Mouse (Mus musculus): Measurements from ENCODE around the gene Tbc1d10b. TPM values are rescaled to one million over a fixed set of nuclear protein-coding genes. Genes with fewer than 3 reads are reported as not detected.
A peak's percentile ranks its signal among the peaks of the same experiment; 100 is the strongest.

Gene Tbc1d10b
- polyA plus RNA-seq, 1 experiment, result 9.8 TPM

DNA sequence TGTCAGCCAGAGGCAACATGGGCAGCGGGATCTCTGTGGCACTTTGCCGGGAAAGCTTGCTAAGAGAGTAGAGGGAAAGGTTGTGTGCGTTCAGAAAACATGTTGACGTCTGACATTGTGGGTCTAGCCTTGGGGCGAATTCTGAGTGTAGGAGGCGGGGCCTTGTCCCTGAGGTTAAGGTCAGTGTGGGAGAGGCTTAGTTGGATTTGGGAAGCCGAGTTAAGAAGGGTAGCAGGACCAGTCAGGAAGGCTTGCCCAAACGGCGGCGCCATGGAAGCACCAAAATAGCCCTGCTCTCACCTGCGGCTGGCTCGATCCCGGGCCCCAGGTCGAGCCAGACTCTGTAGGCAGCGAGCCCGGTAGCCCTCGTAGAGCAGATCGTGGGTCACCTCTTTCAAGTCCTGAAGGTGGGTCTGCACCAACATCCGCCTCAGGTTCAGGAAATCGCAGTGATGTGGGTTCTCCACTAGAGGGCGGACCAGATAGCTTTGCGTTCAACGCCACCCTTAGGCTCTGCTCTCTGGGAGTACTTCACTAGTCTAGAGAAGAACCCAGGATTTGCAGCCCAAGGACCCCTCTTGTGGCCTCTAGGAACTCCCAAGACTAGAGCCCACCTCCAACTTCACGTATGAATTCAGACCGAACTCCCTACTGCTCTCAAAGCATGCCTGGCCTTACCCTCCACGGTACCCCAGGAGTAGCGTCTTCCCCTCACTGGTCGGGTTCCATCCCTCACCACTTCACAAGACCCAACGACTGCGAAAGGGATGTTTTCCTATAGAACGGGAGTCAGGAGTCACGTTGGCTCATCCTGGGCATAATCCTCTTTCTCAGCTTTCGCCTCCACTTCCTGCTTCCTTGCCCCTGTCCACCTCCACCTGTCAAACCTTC is 7.0 kb upstream of the Tbc1d10b start:
- peak overlapping the region; percentile 16; the same call in 1 of the 2 replicates for H3K27ac ChIP-seq (replicated peaks; ENCODE audit: low read depth, low read length)
- H3K4me3 ChIP-seq (ENCODE audit: insufficient read depth, low read depth, low read length), result peak overlapping the region; percentile 55
- H3K4me1 ChIP-seq (ENCODE audit: control insufficient read depth, insufficient read depth, insufficient read length, low read length), result no peaks in the 10 kb centered on the region

- peak overlapping the region; percentile 55 for H3K4me3 ChIP-seq (ENCODE audit: insufficient read depth, low read depth, low read length)
- no peaks in the 10 kb centered on the region for H3K4me1 ChIP-seq (ENCODE audit: control insufficient read depth, insufficient read depth, insufficient read length, low read length)
- peak overlapping the region; percentile 16; the same call in 1 of the 2 replicates for H3K27ac ChIP-seq (replicated peaks; ENCODE audit: low read depth, low read length)
These were observed 6.3 kb upstream of the Tbc1d10b start for GRCm38 (mm10) chr7:127214521-127214920.

GRCm38 (mm10) chr7:127213930-127214329 is 5.7 kb upstream of the Tbc1d10b start:
- H3K27ac ChIP-seq (replicated peaks; ENCODE audit: low read depth, low read length), result no peak overlapping the region
- no peak overlapping the region for H3K4me3 ChIP-seq (ENCODE audit: insufficient read depth, low read depth, low read length)
- no peaks in the 10 kb centered on the region for H3K4me1 ChIP-seq (ENCODE audit: control insufficient read depth, insufficient read depth, insufficient read length, low read length)

DNA sequence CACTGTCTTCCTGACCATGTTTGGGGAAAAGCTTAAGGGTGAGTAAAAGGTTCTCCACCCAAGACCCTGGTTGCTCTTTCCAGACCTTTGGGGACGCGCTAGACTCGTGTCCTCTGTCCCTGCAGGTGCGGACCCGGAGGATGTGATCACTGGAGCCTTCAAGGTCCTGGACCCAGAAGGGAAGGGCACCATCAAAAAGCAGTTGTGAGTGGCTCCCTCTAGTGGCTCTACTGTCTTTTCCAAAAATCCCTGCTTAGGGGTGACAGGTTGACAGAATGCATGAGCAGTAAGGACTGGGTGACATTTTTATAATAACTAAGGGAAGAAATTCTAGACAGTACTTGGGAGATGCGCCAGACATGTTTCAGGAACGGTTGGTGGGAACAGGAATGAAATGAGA is 5.2 kb upstream of the Tbc1d10b start:
- Histone ChIP-seq H3K4me3 (ENCODE audit: insufficient read depth, low read depth, low read length) (no peak overlapping the region), H3K4me1 (ENCODE audit: control insufficient read depth, insufficient read depth, insufficient read length, low read length) (no peaks in the 10 kb centered on the region), H3K27ac (replicated peaks; ENCODE audit: low read depth, low read length) (no peak overlapping the region)

DNA sequence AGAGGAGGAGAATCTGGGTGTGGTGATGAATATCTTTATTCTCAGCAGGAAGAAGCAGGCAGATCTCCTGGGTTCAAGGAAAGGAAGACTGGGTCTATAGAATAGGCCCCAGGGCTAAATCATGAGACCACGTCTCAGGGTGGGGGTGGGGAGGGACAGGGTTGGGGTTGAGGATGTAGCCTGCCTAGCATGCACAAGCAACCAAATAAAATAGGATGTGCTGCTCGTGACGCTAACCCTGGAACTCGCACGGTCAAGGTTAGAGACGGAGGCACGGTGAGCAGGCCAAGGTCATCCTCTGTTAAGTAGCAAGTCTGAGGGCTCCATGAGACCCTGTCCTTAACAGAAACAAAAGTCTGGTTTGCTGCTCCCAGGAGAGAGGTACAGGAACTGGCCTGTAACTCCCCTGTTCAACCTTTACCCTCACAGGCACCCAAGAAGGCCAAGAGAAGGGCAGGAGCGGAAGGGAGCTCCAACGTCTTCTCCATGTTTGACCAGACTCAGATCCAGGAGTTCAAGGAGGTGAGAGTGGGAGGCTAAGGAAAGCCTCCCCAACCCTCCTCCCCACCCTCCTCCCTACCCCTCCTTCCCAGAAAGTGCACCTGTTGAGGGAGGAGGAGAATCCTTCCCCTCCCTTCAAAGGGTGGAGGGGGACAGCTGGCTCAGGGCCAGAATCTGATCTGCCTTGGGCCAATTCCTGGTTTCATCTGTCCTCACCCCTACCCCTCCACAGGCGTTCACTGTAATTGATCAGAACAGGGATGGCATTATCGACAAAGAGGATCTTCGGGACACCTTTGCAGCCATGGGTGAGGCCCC is 4.4 kb upstream of the Tbc1d10b start:
- Histone ChIP-seq H3K27ac (replicated peaks; ENCODE audit: low read depth, low read length) (no peak overlapping the region), H3K4me1 (ENCODE audit: control insufficient read depth, insufficient read depth, insufficient read length, low read length) (no peaks in the 10 kb centered on the region), H3K4me3 (ENCODE audit: insufficient read depth, low read depth, low read length) (no peak overlapping the region; the same call in 1 of the 2 replicates)

DNA sequence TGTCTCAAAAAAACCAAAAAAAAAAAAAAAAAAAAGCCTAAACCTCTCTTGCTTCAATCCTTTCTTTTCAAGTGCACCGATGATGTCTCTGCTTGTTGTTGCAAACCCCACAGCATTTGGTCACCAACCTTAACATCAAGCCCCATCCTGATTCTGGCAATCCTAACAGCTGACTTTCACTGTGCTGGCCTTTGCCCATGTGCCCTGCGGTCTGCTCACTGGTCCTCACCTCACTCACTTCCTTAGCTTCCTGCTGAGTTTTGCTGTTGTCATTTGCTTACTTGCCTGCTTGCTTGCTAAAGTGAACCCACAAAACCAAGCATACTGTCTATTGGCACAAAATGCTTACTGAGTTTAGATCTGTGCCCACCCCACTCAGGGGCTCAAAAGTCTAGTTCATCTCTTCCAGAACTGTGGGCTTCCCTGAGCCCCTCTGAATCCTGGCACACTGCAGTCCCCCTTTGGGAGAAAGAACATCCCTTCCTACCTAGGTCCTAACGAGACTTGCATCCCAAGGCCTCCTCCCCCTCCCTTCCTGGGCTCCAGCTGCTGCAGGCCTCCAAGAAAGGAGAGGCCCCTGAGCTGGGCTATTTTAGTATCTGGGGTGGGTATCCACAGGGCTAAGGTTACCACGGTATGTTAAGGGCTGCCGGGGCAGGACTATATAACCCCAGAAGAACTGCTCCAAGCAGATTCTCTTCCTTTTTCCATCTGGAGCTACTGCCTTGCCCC is 2.9 kb upstream of the Tbc1d10b start:
- no peaks in the 10 kb centered on the region for H3K4me1 ChIP-seq (ENCODE audit: control insufficient read depth, insufficient read depth, insufficient read length, low read length)
- no peak overlapping the region for H3K4me3 ChIP-seq (ENCODE audit: insufficient read depth, low read depth, low read length)
- H3K27ac ChIP-seq (replicated peaks; ENCODE audit: low read depth, low read length), result no peak overlapping the region

GRCm38 (mm10) chr7:127210266-127210665 is 2.0 kb upstream of the Tbc1d10b start:
- no peaks in the 10 kb centered on the region for H3K4me1 ChIP-seq (ENCODE audit: control insufficient read depth, insufficient read depth, insufficient read length, low read length)
- H3K4me3 ChIP-seq (ENCODE audit: insufficient read depth, low read depth, low read length), result no peak overlapping the region
- H3K27ac ChIP-seq (replicated peaks; ENCODE audit: low read depth, low read length), result no peak overlapping the region

- Histone ChIP-seq H3K27ac (replicated peaks; ENCODE audit: low read depth, low read length) (no peak overlapping the region), H3K4me3 (ENCODE audit: insufficient read depth, low read depth, low read length) (no peak overlapping the region)
These were observed 1.6 kb upstream of the Tbc1d10b start for GRCm38 (mm10) chr7:127209851-127210250.

DNA sequence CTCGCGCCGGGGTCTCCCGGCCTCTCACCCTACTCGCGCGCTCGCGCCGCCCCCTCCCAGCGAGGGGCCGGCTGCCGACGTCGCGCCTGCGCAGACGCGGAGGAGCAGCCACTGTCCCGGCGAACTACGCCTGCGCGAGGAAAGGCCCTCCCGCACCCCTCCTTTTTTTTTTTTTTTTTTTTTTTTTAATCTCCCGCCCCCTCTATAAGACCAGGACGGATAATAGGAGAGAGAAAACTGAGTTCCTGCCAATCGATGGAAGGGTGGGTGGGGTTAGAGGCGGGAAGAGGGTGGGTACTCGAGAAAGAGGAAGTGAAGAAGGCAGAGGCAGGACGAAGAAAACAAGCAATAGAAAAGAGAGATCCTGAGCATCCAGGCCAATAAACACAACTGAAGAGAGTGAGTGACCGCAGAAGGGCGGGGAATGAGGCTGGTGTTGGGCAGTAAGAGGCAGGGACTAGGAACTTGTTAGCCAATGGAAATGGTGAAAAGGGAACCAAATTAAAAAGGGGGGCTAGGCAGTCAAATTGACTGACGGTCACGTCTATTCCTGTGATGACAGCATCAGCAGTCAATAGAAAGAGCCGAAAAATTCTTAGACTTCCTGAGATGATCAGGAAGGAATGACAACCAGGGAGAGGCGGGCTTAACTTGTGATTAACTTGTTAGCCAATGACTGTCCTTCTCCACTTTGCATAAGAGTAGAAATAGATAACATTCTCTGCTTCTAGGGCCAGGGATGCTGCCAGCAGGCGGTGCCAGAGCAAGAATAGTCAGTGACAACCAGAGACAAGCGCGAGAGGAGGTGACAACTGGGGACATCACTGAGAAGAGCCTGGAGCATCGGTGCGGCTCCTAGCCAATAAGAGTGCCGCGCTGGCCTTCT is 528 bp upstream of the Tbc1d10b start, which contains the start of gene Mylpf:
Gene Mylpf (plus strand): TSS at position 338 of the 886 bp plus-strand sequence.
- Histone ChIP-seq H3K4me3 (ENCODE audit: insufficient read depth, low read depth, low read length) (peak within 1 kb of the TSS; percentile 93), H3K4me1 (ENCODE audit: control insufficient read depth, insufficient read depth, insufficient read length, low read length) (no peaks in the 10 kb centered on the region), H3K27ac (replicated peaks; ENCODE audit: low read depth, low read length) (peak within 1 kb of the TSS; percentile 58)

More at GRCm38 (mm10) chr7:127209851-127210250, 1.6 kb upstream of the Tbc1d10b start:
- H3K4me1 ChIP-seq (ENCODE audit: control insufficient read depth, insufficient read depth, insufficient read length, low read length), result no peaks in the 10 kb centered on the region

DNA sequence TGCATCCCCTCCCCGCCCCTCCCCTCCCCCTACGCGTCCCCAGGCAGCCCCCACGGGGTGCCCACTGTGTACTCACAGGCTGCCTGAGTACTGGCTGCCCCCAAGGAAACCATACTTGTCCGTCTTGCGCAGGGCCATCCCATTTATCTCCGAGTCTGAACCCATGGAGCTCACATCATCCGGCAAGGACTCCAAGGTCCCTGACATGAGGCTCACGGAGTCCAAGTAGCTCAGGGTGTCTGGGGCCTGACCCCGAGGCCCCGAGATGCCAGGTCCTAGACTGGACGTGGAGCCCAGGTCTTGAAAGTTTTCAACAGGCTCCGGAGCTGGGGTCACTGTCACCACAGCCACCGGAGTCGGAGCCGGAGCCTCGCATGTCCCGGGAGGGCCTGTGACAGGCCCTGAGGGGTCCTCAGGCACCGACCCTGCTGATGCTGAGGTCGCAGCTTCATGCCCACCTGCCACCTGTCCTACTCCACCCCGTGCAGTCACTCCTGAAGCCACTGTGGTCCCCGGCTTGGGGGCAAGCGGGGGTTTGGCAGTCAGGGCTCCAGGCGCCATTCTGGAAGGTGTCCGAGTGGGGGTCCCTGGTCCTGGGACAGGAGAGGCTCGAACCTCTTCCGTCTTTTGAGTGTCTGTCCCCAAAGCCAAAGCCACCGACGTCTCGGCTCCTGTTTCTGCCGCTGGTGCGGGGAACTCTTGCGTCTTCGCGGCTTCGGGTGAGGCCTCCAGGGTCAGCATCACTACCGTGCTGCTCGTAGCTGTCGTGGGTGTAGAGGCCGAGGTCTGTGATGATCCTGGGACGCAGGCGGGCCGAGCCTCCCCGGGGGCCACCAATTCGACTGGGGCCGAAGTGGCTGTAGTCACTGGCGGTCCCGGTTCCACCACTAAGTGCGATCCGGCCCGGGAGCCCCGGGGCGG is 634 bp downstream of the Tbc1d10b start:
- no peaks in the 10 kb centered on the region for H3K4me1 ChIP-seq (ENCODE audit: control insufficient read depth, insufficient read depth, insufficient read length, low read length)
- peak overlapping the region; percentile 58 for H3K27ac ChIP-seq (replicated peaks; ENCODE audit: low read depth, low read length)
- peak overlapping the region; percentile 93 for H3K4me3 ChIP-seq (ENCODE audit: insufficient read depth, low read depth, low read length)

- H3K27ac ChIP-seq (replicated peaks; ENCODE audit: low read depth, low read length), result peak overlapping the region; percentile 35; the same call in 1 of the 2 replicates
- H3K4me1 ChIP-seq (ENCODE audit: control insufficient read depth, insufficient read depth, insufficient read length, low read length), result no peaks in the 10 kb centered on the region
- H3K4me3 ChIP-seq (ENCODE audit: insufficient read depth, low read depth, low read length), result peak overlapping the region; percentile 93
These were observed 1.7 kb downstream of the Tbc1d10b start for GRCm38 (mm10) chr7:127206606-127207005.

- 0 out of 2 replicates have a peak overlapping the region, but pooled peaks have one; percentile 35 for H3K27ac ChIP-seq (replicated peaks; ENCODE audit: low read depth, low read length)
- peaks cover 5% of the 10 kb centered on the region for H3K4me1 ChIP-seq (ENCODE audit: control insufficient read depth, insufficient read depth, insufficient read length, low read length)
- peak overlapping the region; percentile 63 for H3K4me3 ChIP-seq (ENCODE audit: insufficient read depth, low read depth, low read length)
These were observed 11.8 kb downstream of the Tbc1d10b start for GRCm38 (mm10) chr7:127196484-127196883.
